Mouse (Mus musculus) liver, embryonic 12.5 days (tissue): Measurements from ENCODE around the gene Tjp3. TPM values are rescaled to one million over a fixed set of nuclear protein-coding genes. Genes with fewer than 3 reads are reported as not detected.
A peak's percentile ranks its signal among the peaks of the same experiment; 100 is the strongest.

Source experiments
- ATAC-seq: fragments of 200-750 bp; cut with Nextera tagmentation; 2 replicates; pipeline ENCODE4 v1.8.0; 2017; ENCODE audit warnings: moderate number of reproducible peaks, mild to moderate bottlenecking, moderate library complexity
- H3K27ac ChIP-seq: fragments of 300-500 bp; sonication (generic); 2 replicates; pipeline ENCODE4 v1.5.1; 2016; ENCODE audit warnings: mild to moderate bottlenecking
- H3K27me3 ChIP-seq: fragments of 300-500 bp; sonication (generic); replicated peaks from 2 replicates; pipeline ENCODE4 v1.6.1; 2016; ENCODE audit warnings: mild to moderate bottlenecking, moderate library complexity
- H3K36me3 ChIP-seq: fragments of 300-500 bp; sonication (generic); 2 replicates; pipeline ENCODE4 v1.6.1; 2016; ENCODE audit warnings: mild to moderate bottlenecking, moderate library complexity
- H3K4me1 ChIP-seq: fragments of 300-500 bp; sonication (generic); 2 replicates; pipeline ENCODE4 v1.6.1; 2016
- H3K4me2 ChIP-seq: fragments of 300-500 bp; sonication (generic); 2 replicates; pipeline ENCODE4 v1.6.1; 2016; ENCODE audit warnings: mild to moderate bottlenecking, moderate library complexity
- H3K4me3 ChIP-seq: fragments of 300-500 bp; sonication (generic); 2 replicates; pipeline ENCODE4 v1.5.1; 2016; ENCODE audit warnings: mild to moderate bottlenecking, moderate library complexity
- H3K9ac ChIP-seq: fragments of 300-500 bp; sonication (generic); 2 replicates; pipeline ENCODE4 v1.6.1; 2016; ENCODE audit warnings: mild to moderate bottlenecking, moderate library complexity
- H3K9me3 ChIP-seq: fragments of 300-500 bp; sonication (generic); replicated peaks from 2 replicates; pipeline ENCODE4 v1.6.1; 2016; ENCODE audit warnings: mild to moderate bottlenecking, moderate library complexity
- WGBS: fragments of 180-500 bp; shearing (Covaris S2); methylation state at CpG from one replicate; pipeline ENCODE4 v1.1.7; 2016; ENCODE audit not compliant: insufficient replicate concordance; 5-methylcytosine and 5-hydroxymethylcytosine counted together
- polyA plus RNA-seq: library from polyadenylated mRNA; unstranded; fragments of >200 nt; fragmentation: Nextera tagmentation; extraction: Ambion mirVana; gene quantifications from 2 replicates; pipeline ENCODE4 v1.2.1, GENCODE M21; 2016

Gene Tjp3
- polyA plus RNA-seq, 1 experiment from 2014 or later, result 1.1 TPM

GRCm38 (mm10) chr10:81294442-81294841, 3.1 kb upstream of the Tjp3 start:
- H3K27ac ChIP-seq, result peak overlapping the region; percentile 90; the same call in 1 of the 2 replicates
- H3K27me3 ChIP-seq, result peaks cover 20% of the 10 kb centered on the region
- ATAC-seq, result no peak
- peak overlapping the region; percentile 81 for H3K4me3 ChIP-seq
- H3K4me2 ChIP-seq, result peak overlapping the region; percentile 97
- peaks cover 28% of the 10 kb centered on the region; the same call in 1 of the 2 replicates for H3K36me3 ChIP-seq
- H3K9ac ChIP-seq, result peak overlapping the region; percentile 86
- peaks cover 84% of the 10 kb centered on the region for H3K4me1 ChIP-seq
- WGBS, result 30% methylated on average over 8 of the region's 8 CpGs
- no peaks in the 10 kb centered on the region for H3K9me3 ChIP-seq

GRCm38 (mm10) chr10:81293334-81294030, 2.1 kb upstream of the Tjp3 start:
- peaks cover 20% of the 10 kb centered on the region for H3K27me3 ChIP-seq
- H3K9me3 ChIP-seq, result no peaks in the 10 kb centered on the region
- peak overlapping the region; percentile 86 for H3K9ac ChIP-seq
- peak overlapping the region; percentile 90 for H3K27ac ChIP-seq
- H3K4me3 ChIP-seq, result peak overlapping the region; percentile 81
- no peak for ATAC-seq
- peak overlapping the region; percentile 97 for H3K4me2 ChIP-seq
- H3K4me1 ChIP-seq, result peaks cover 84% of the 10 kb centered on the region
- peaks cover 28% of the 10 kb centered on the region; the same call in 1 of the 2 replicates for H3K36me3 ChIP-seq
- 2% methylated on average over 25 of the region's 25 CpGs for whole genome bisulfite sequencing

GRCm38 (mm10) chr10:81292554-81293333, 1.4 kb upstream of the Tjp3 start, which contains the start of gene Pip5k1c:
TSS of gene Pip5k1c (plus strand) at chr10:81292963.
- Histone ChIP-seq H3K9ac (peak within 1 kb of the TSS; percentile 86), H3K4me1 (peaks cover 84% of the 10 kb centered on the region), H3K36me3 (peaks cover 23% of the 10 kb centered on the region; the same call in 1 of the 2 replicates), H3K4me2 (peak within 1 kb of the TSS; percentile 97), H3K9me3 (no peaks in the 10 kb centered on the region), H3K27ac (peak within 1 kb of the TSS; percentile 90), H3K4me3 (peak within 1 kb of the TSS; percentile 81), H3K27me3 (peaks cover 25% of the 10 kb centered on the region)
- under 1% methylated on average over 78 of the region's 80 CpGs for WGBS
- peak; percentile 93 for ATAC-seq

GRCm38 (mm10) chr10:81290698-81291460, 502 bp downstream of the Tjp3 start:
- H3K9me3 ChIP-seq, result no peaks in the 10 kb centered on the region
- peaks cover 34% of the 10 kb centered on the region for H3K27me3 ChIP-seq
- 0 out of 2 replicates have a peak overlapping the region, but pooled peaks have one; percentile 10 for H3K4me2 ChIP-seq
- H3K9ac ChIP-seq, result no peak overlapping the region
- H3K36me3 ChIP-seq, result peaks cover 15% of the 10 kb centered on the region; the same call in 1 of the 2 replicates
- ATAC-seq, result no peak
- no peak overlapping the region for H3K27ac ChIP-seq
- no peak overlapping the region for H3K4me3 ChIP-seq
- WGBS, result 42% methylated on average over 24 of the region's 24 CpGs
- peaks cover 83% of the 10 kb centered on the region for H3K4me1 ChIP-seq

GRCm38 (mm10) chr10:81289811-81290210, 1.6 kb downstream of the Tjp3 start:
- Histone ChIP-seq H3K27ac (no peak overlapping the region), H3K27me3 (peaks cover 44% of the 10 kb centered on the region), H3K4me3 (no peak overlapping the region), H3K4me1 (peaks cover 82% of the 10 kb centered on the region), H3K36me3 (peaks cover 4% of the 10 kb centered on the region; the same call in 1 of the 2 replicates), H3K4me2 (no peak overlapping the region), H3K9me3 (no peaks in the 10 kb centered on the region), H3K9ac (no peak overlapping the region)
- 60% methylated on average over 14 of the region's 14 CpGs for whole genome bisulfite sequencing
- ATAC-seq, result no peak

GRCm38 (mm10) chr10:81289278-81289677, 2.1 kb downstream of the Tjp3 start:
- Histone ChIP-seq H3K9me3 (no peaks in the 10 kb centered on the region), H3K4me1 (peaks cover 78% of the 10 kb centered on the region), H3K4me3 (no peak overlapping the region), H3K4me2 (no peak overlapping the region), H3K36me3 (no peaks in the 10 kb centered on the region), H3K9ac (no peak overlapping the region), H3K27me3 (peaks cover 50% of the 10 kb centered on the region), H3K27ac (no peak overlapping the region)
- no peak for ATAC-seq
- 4% methylated on average over 7 of the region's 7 CpGs for WGBS

GRCm38 (mm10) chr10:81288601-81289000, 2.8 kb downstream of the Tjp3 start:
- peaks cover 71% of the 10 kb centered on the region for H3K4me1 ChIP-seq
- no peak for ATAC-seq
- no peaks in the 10 kb centered on the region for H3K36me3 ChIP-seq
- no peak overlapping the region for H3K4me2 ChIP-seq
- no peak overlapping the region for H3K9ac ChIP-seq
- H3K4me3 ChIP-seq, result no peak overlapping the region
- H3K27me3 ChIP-seq, result peaks cover 57% of the 10 kb centered on the region
- H3K27ac ChIP-seq, result no peak overlapping the region
- 19% methylated on average over 6 of the region's 6 CpGs for WGBS
- H3K9me3 ChIP-seq, result no peaks in the 10 kb centered on the region

GRCm38 (mm10) chr10:81287513-81288157, 3.7 kb downstream of the Tjp3 start:
- Histone ChIP-seq H3K36me3 (no peaks in the 10 kb centered on the region), H3K4me1 (peaks cover 66% of the 10 kb centered on the region), H3K27ac (no peak overlapping the region), H3K9me3 (no peaks in the 10 kb centered on the region), H3K4me2 (no peak overlapping the region), H3K27me3 (peaks cover 66% of the 10 kb centered on the region), H3K4me3 (no peak overlapping the region), H3K9ac (no peak overlapping the region)
- ATAC-seq, result no peak
- 55% methylated on average over 8 of the region's 8 CpGs for WGBS

- peaks cover 77% of the 10 kb centered on the region for H3K27me3 ChIP-seq
- H3K36me3 ChIP-seq, result no peaks in the 10 kb centered on the region
- no peak for ATAC-seq
- 28% methylated on average over 6 of the region's 6 CpGs for WGBS
- H3K9ac ChIP-seq, result no peak overlapping the region
- no peak overlapping the region for H3K27ac ChIP-seq
- peaks cover 57% of the 10 kb centered on the region for H3K4me1 ChIP-seq
- H3K4me3 ChIP-seq, result peak overlapping the region; percentile 48; the same call in 1 of the 2 replicates
- H3K9me3 ChIP-seq, result no peaks in the 10 kb centered on the region
- peak overlapping the region; percentile 72 for H3K4me2 ChIP-seq
Observed at GRCm38 (mm10) chr10:81286586-81286985, 4.8 kb downstream of the Tjp3 start.

- H3K9ac ChIP-seq, result peak overlapping the region; percentile 61
- no peaks in the 10 kb centered on the region for H3K36me3 ChIP-seq
- H3K27me3 ChIP-seq, result peaks cover 78% of the 10 kb centered on the region
- H3K27ac ChIP-seq, result no peak overlapping the region
- peak overlapping the region; percentile 72 for H3K4me2 ChIP-seq
- peak; percentile 75 for ATAC-seq
- peaks cover 50% of the 10 kb centered on the region for H3K4me1 ChIP-seq
- WGBS, result 1% methylated on average over 54 of the region's 54 CpGs
- peak overlapping the region; percentile 48 for H3K4me3 ChIP-seq
- no peaks in the 10 kb centered on the region for H3K9me3 ChIP-seq
Observed at GRCm38 (mm10) chr10:81285694-81286450, 5.5 kb downstream of the Tjp3 start.
